Mouse (Mus musculus) small intestine, adult 2 months (tissue): Measurements from ENCODE around the gene Cd200r3.

Experiments
- CTCF ChIP-seq: fragments of 200-500 bp; IDR thresholded peaks from 2 replicates; pipeline ENCODE4 v1.5.1; 2012; ENCODE audit warnings: low read depth, mild to moderate bottlenecking, control low read depth, inconsistent platforms, low read length, moderate library complexity, mixed read lengths; ENCODE audit not compliant: insufficient replicate concordance, insufficient read length; ENCODE audit errors: extremely low read depth
- POLR2A ChIP-seq: fragments of 200-500 bp; IDR thresholded peaks from 2 replicates; pipeline ENCODE4 v1.6.1; 2012; ENCODE audit warnings: low read depth, mild to moderate bottlenecking, control low read depth, inconsistent platforms, low read length, moderate library complexity

GRCm38 (mm10) chr16:45020055-45020454 is 76.6 kb downstream of the Cd200r3 start:
- TF ChIP-seq CTCF (no peak), POLR2A (no peak)
